Mouse (Mus musculus) kidney, postnatal 25 days (tissue): Measurements from ENCODE around the gene Hs2st1.

Experiments used
- DNase-seq, 2 experiments: peaks; one replicate each; pipeline ENCODE4 v3.0.0; 2021; ENCODE audit warnings: mixed read lengths in 2 of 2

Gene Hs2st1

GRCm38 (mm10) chr3:144433039-144433438 lies 136.9 kb downstream of the Hs2st1 start:
- no peak for DNase-seq

- no peak for DNase-seq
Observed at GRCm38 (mm10) chr3:144432143-144432577, 137.8 kb downstream of the Hs2st1 start.

- no peak for DNase-seq
Observed at GRCm38 (mm10) chr3:144428514-144429431, 141.2 kb downstream of the Hs2st1 start.

- no peak for DNase-seq
Observed at GRCm38 (mm10) chr3:144425041-144425448, 144.9 kb downstream of the Hs2st1 start.

- no peak for DNase-seq
Observed at GRCm38 (mm10) chr3:144421404-144422180, 148.4 kb downstream of the Hs2st1 start.

- DNase-seq = no peak
Observed at GRCm38 (mm10) chr3:144413821-144414220, 156.2 kb downstream of the Hs2st1 start.

GRCm38 (mm10) chr3:144412538-144413272 lies 157.3 kb downstream of the Hs2st1 start:
- DNase-seq = no peak

GRCm38 (mm10) chr3:144411650-144412278 lies 158.2 kb downstream of the Hs2st1 start:
- no peak for DNase-seq

GRCm38 (mm10) chr3:144411051-144411542 lies 158.9 kb downstream of the Hs2st1 start:
- no peak for DNase-seq

GRCm38 (mm10) chr3:144408953-144409352 lies 161.0 kb downstream of the Hs2st1 start:
- DNase-seq = no peak

- no peak for DNase-seq
Observed at GRCm38 (mm10) chr3:144405331-144405730, 164.7 kb downstream of the Hs2st1 start.

GRCm38 (mm10) chr3:144401292-144401691 lies 168.7 kb downstream of the Hs2st1 start:
- no peak for DNase-seq

GRCm38 (mm10) chr3:144400870-144401269 lies 169.1 kb downstream of the Hs2st1 start:
- DNase-seq = no peak

- DNase-seq = no peak
Observed at GRCm38 (mm10) chr3:144400374-144400773, 169.6 kb downstream of the Hs2st1 start.

- peak; percentile 83 to 93 for DNase-seq
Observed at GRCm38 (mm10) chr3:144399358-144400096, 170.5 kb downstream of the Hs2st1 start.

- no peak for DNase-seq
Observed at GRCm38 (mm10) chr3:144398166-144398565, 171.8 kb downstream of the Hs2st1 start.

- DNase-seq = no peak
Observed at GRCm38 (mm10) chr3:144396478-144396877, 173.5 kb downstream of the Hs2st1 start.

- no peak for DNase-seq
Observed at GRCm38 (mm10) chr3:144394454-144394943, 175.5 kb downstream of the Hs2st1 start.

GRCm38 (mm10) chr3:144386446-144386845 lies 183.5 kb downstream of the Hs2st1 start:
- DNase-seq = no peak

- DNase-seq = no peak
Observed at GRCm38 (mm10) chr3:144384648-144385047, 185.3 kb downstream of the Hs2st1 start.

- DNase-seq = no peak
Observed at GRCm38 (mm10) chr3:144381431-144381980, 188.5 kb downstream of the Hs2st1 start.
